Mouse (Mus musculus): Measurements from ENCODE around the gene Fgd6. TPM values are rescaled to one million over a fixed set of nuclear protein-coding genes. Genes with fewer than 3 reads are reported as not detected.
A peak's percentile ranks its signal among the peaks of the same experiment; 100 is the strongest.

Gene Fgd6
- total and polyA plus RNA-seq, 3 experiments, result 1.2 to 2.8 TPM; not detected in 1

DNA sequence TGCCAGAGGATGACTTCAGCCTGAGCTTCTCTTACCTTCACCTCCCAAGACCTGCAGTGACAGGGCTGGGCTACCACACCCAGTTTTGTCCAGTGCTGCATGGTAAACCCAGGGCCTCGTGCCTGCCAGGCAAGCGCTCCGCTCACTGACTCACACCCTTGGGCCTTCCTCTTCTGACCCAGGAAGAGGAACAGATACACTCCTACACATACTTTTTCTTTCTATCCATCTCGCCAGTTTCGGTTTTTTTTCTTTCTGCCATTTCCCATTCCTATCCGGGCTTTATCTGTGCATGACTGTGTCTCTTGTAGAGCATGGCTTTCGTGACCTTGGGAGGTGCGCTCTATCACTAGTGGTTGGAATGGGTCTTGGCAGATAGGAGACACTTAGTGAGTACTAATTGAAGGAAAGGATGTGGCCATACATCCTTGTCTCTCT, 23.8 kb downstream of the Fgd6 start:
- peak overlapping the region; percentile 70 for H3K27ac ChIP-seq (ENCODE audit: control insufficient read depth, low read depth, low read length)
- H3K79me2 ChIP-seq (ENCODE audit: control insufficient read depth, insufficient read depth, low read length, poor library complexity), result no peaks in the 10 kb centered on the region
- peak overlapping the region; percentile 43 for H3K9ac ChIP-seq (ENCODE audit: control insufficient read depth, low read depth, low read length, poor library complexity, severe bottlenecking)
- DNase-seq (ENCODE audit: low read depth, low spot score), result peak; percentile 82
- H3K27me3 ChIP-seq (ENCODE audit: control insufficient read depth in 1 of 2, insufficient read depth in 2 of 2, low read length in 2 of 2), result no peaks in the 10 kb centered on the region
- peaks cover 0 to 14% of the 10 kb centered on the region in 2 experiments; a peak in 2 of 4 replicates for H3K36me3 ChIP-seq (ENCODE audit: control insufficient read depth in 1 of 2, insufficient read depth in 2 of 2, low read length in 2 of 2)
- peak overlapping the region; percentile 23 to 30 for H3K4me3 ChIP-seq (ENCODE audit: control insufficient read depth in 1 of 2, insufficient read depth in 1 of 2, low read depth in 2 of 2, low read length in 2 of 2)
- H3K4me1 ChIP-seq (ENCODE audit: control insufficient read depth in 1 of 2, insufficient read depth in 2 of 2, low read length in 2 of 2), result peaks cover 5 to 18% of the 10 kb centered on the region in 2 experiments; a peak in 3 of 4 replicates
- no peaks in the 10 kb centered on the region for H3K9me3 ChIP-seq (replicated peaks; ENCODE audit: insufficient read depth, low read length)
- no peak for TF ChIP-seq RAD21 (IDR thresholded peaks at IDR 0.05; ENCODE audit: low read depth, low read length)
- no peak for TF ChIP-seq ZMIZ1 (IDR thresholded peaks at IDR 0.05; ENCODE audit: low read depth, low read length)
- peak; percentile 58 to 69 for TF ChIP-seq EP300 (IDR thresholded peaks at IDR 0.05; ENCODE audit: low read depth in 1 of 2, low read length in 2 of 2)
- TF ChIP-seq E2F4 (IDR thresholded peaks at IDR 0.05; ENCODE audit: borderline replicate concordance, low read depth, low read length), result no peak
- TF ChIP-seq ELF1 (IDR thresholded peaks at IDR 0.05; ENCODE audit: low read depth, low read length), result no peak
- TF ChIP-seq MYC (IDR thresholded peaks at IDR 0.05; ENCODE audit: low read depth, low read length), result peak; percentile 84
- TF ChIP-seq MAFK (IDR thresholded peaks at IDR 0.05; ENCODE audit: borderline replicate concordance, low read depth, low read length), result no peak
- no peak for TF ChIP-seq CTCF (IDR thresholded peaks at IDR 0.05 in 2 of 3, conservative IDR thresholded peaks at IDR 0.05 in 1 of 3; ENCODE audit: control insufficient read depth in 1 of 3, insufficient read depth in 1 of 3, low read depth in 2 of 3, low read length in 3 of 3, poor library complexity in 1 of 3, severe bottlenecking in 1 of 3)
- peak; percentile 59; the same call in 1 of the 2 replicates for TF ChIP-seq GATA1 (IDR thresholded peaks at IDR 0.05; ENCODE audit: low read depth, low read length)
- peak; percentile 65; the same call in 1 of the 2 replicates for TF ChIP-seq ETS1 (IDR thresholded peaks at IDR 0.05; ENCODE audit: low read depth, low read length)
- TF ChIP-seq RCOR1 (IDR thresholded peaks at IDR 0.05; ENCODE audit: low read depth, low read length), result no peak
- no peak for TF ChIP-seq KAT2A (conservative IDR thresholded peaks at IDR 0.05; ENCODE audit: low read depth, low read length)
- TF ChIP-seq MYB (IDR thresholded peaks at IDR 0.05; ENCODE audit: low read depth, low read length), result no peak
- TF ChIP-seq MXI1 (IDR thresholded peaks at IDR 0.05; ENCODE audit: low read depth, low read length), result no peak; the same call in 1 of the 2 replicates
- no peak; the same call in 1 of the 2 replicates for TF ChIP-seq NELFE (IDR thresholded peaks at IDR 0.05; ENCODE audit: low read depth, low read length)
- no peak for TF ChIP-seq UBTF (IDR thresholded peaks at IDR 0.05; ENCODE audit: borderline replicate concordance, insufficient read depth, low read depth, low read length)
- no peak for TF ChIP-seq USF2 (IDR thresholded peaks at IDR 0.05; ENCODE audit: borderline replicate concordance in 1 of 2, insufficient read depth in 1 of 2, low read depth in 1 of 2, low read length in 2 of 2)
- TF ChIP-seq TCF12 (IDR thresholded peaks at IDR 0.05; ENCODE audit: low read depth, low read length), result no peak
- TF ChIP-seq CHD1 (IDR thresholded peaks at IDR 0.05; ENCODE audit: low read depth, low read length), result no peak
- TF ChIP-seq POLR2AphosphoS5 (IDR thresholded peaks at IDR 0.05; ENCODE audit: borderline replicate concordance, low read depth, low read length), result no peak
- TF ChIP-seq BHLHE40 (IDR thresholded peaks at IDR 0.05; ENCODE audit: borderline replicate concordance, low read depth, low read length), result no peak
- TF ChIP-seq ZC3H11A (IDR thresholded peaks at IDR 0.05; ENCODE audit: low read depth, low read length), result no peak
- TF ChIP-seq GABPA (IDR thresholded peaks at IDR 0.05; ENCODE audit: low read depth, low read length), result no peak
- no peak for TF ChIP-seq TAL1 (IDR thresholded peaks at IDR 0.05; ENCODE audit: low read length)
- no peak for TF ChIP-seq SMC3 (IDR thresholded peaks at IDR 0.05; ENCODE audit: low read depth, low read length)
- TF ChIP-seq HCFC1 (IDR thresholded peaks at IDR 0.05; ENCODE audit: low read depth, low read length), result peak; percentile 52; the same call in 1 of the 2 replicates
- TF ChIP-seq TBP (IDR thresholded peaks at IDR 0.05; ENCODE audit: low read depth, low read length), result no peak
- no peak for TF ChIP-seq USF1 (IDR thresholded peaks at IDR 0.05; ENCODE audit: low read depth, low read length)
- no peak for TF ChIP-seq POLR2AphosphoS2 (IDR thresholded peaks at IDR 0.05; ENCODE audit: low read length)
- no peak for TF ChIP-seq MAZ (IDR thresholded peaks at IDR 0.05; ENCODE audit: low read depth, low read length)
- TF ChIP-seq POLR2A (IDR thresholded peaks at IDR 0.05; ENCODE audit: control insufficient read depth in 1 of 2, insufficient read depth in 1 of 2, low read depth in 1 of 2, low read length in 2 of 2, poor library complexity in 1 of 2), result peak in 1 of 2 experiments; percentile 53; a peak in 2 of 4 replicates
- TF ChIP-seq NRF1 (IDR thresholded peaks at IDR 0.05; ENCODE audit: insufficient read depth, low read depth, low read length, poor library complexity, severe bottlenecking), result no peak
- TF ChIP-seq CHD2 (IDR thresholded peaks at IDR 0.05; ENCODE audit: low read length), result no peak
- TF ChIP-seq ZKSCAN1 (IDR thresholded peaks at IDR 0.05; ENCODE audit: low read depth, low read length), result no peak
- no peak for TF ChIP-seq JUND (IDR thresholded peaks at IDR 0.05; ENCODE audit: low read depth, low read length)
- peak; percentile 49; the same call in 1 of the 2 replicates for TF ChIP-seq SIN3A (IDR thresholded peaks at IDR 0.05; ENCODE audit: low read length)
- TF ChIP-seq ZNF384 (IDR thresholded peaks at IDR 0.05; ENCODE audit: low read depth, low read length), result peak; percentile 82
- TF ChIP-seq MAX (IDR thresholded peaks at IDR 0.05; ENCODE audit: low read length), result peak; percentile 88

Measured in MEL (cell line).